Mouse (Mus musculus): Measurements from ENCODE around the gene Rp9.

Gene Rp9

DNA sequence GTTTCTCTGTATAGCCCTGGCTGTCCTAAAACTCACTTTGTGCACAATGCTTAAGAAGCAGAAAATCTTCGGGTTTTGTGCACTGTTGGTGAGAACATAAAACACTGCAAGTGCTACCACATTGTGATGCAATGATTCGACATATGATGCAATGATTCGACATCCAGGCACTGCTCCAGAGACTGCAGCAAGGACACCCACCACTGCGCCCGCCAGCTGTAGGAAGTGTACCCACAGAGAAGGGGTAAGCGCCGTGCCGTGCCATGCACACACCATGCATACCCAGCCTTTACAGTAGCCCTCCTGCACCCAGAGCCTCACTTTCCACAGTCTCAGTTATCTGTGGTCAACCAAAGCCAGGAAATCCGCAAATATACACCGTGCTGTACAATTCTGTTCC, 102.9 kb downstream of the Rp9 start:
- no peak for DNase-seq (ENCODE audit: low spot score in 2 of 2)

DNA sequence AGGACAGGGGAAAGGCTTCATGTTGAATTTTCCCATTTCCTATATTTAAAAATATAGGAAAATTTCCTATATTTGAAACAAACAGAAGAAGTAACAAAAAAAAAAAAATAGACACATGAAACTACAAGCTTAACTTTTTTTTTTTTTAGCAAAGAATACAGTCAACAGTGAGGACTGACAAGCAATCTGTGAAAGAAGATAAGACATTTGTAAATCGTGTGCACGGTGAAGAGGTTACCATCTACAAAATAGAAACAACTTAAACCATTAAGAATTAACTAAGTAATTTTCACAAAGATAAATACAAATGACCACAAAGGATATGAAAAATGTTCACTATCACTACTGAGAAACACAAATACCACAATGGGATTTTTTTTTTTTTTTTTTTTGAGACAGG, 103.3 kb downstream of the Rp9 start:
- DNase-seq (ENCODE audit: low spot score in 2 of 2), result no peak

Measured in spleen, postnatal 36 days (tissue).